Mouse (Mus musculus) hindbrain, embryonic 13.5 days (tissue): Measurements from ENCODE around the gene Dlgap5. TPM values are rescaled to one million over a fixed set of nuclear protein-coding genes. Genes with fewer than 3 reads are reported as not detected.
"Not testable (repeated sequence)": the region's sequence is repeated elsewhere in the genome, so short reads cannot be mapped to it uniquely, and the experiment has no call there.

ENCODE experiments used
- ATAC-seq: fragments of 200-750 bp; cut with Nextera tagmentation; 2 replicates; pipeline ENCODE4 v1.8.0; 2017; ENCODE audit warnings: moderate TSS enrichment; ENCODE audit not compliant: low FRiP score
- H3K27ac ChIP-seq: fragments of 300-500 bp; sonication (generic); 2 replicates; pipeline ENCODE4 v1.5.1; 2015; ENCODE audit warnings: inconsistent platforms, mild to moderate bottlenecking, moderate library complexity
- H3K27me3 ChIP-seq: fragments of 300-500 bp; sonication (generic); 2 replicates; pipeline ENCODE4 v1.6.1; 2015; ENCODE audit warnings: mild to moderate bottlenecking, inconsistent platforms
- H3K36me3 ChIP-seq: fragments of 300-500 bp; sonication (generic); 2 replicates; pipeline ENCODE4 v1.6.1; 2015; ENCODE audit warnings: mild to moderate bottlenecking, inconsistent platforms
- H3K4me1 ChIP-seq: fragments of 300-500 bp; sonication (generic); replicated peaks from 2 replicates; pipeline ENCODE4 v1.6.1; 2015; ENCODE audit warnings: inconsistent platforms
- H3K4me2 ChIP-seq: fragments of 300-500 bp; sonication (generic); 2 replicates; pipeline ENCODE4 v1.6.1; 2015; ENCODE audit warnings: inconsistent platforms, mild to moderate bottlenecking, moderate library complexity
- H3K4me3 ChIP-seq: fragments of 300-500 bp; sonication (generic); 2 replicates; pipeline ENCODE4 v1.5.1; 2015; ENCODE audit warnings: mild to moderate bottlenecking, inconsistent platforms
- H3K9ac ChIP-seq: fragments of 300-500 bp; sonication (generic); 2 replicates; pipeline ENCODE4 v1.6.1; 2015; ENCODE audit warnings: mild to moderate bottlenecking, inconsistent platforms
- H3K9me3 ChIP-seq: fragments of 300-500 bp; sonication (generic); 2 replicates; pipeline ENCODE4 v1.6.1; 2016; ENCODE audit warnings: inconsistent platforms
- WGBS: fragments of 180-500 bp; shearing (Covaris S2); methylation state at CpG from one replicate; pipeline ENCODE4 v1.1.7; 2015; 5-methylcytosine and 5-hydroxymethylcytosine counted together
- polyA plus RNA-seq: library from polyadenylated mRNA; unstranded; fragments of >200 nt; fragmentation: Nextera tagmentation; extraction: Ambion mirVana; gene quantifications from 2 replicates; pipeline ENCODE4 v1.2.1, GENCODE M21; 2015

Gene Dlgap5
- polyA plus RNA-seq: 10.6 and 11.6 TPM in 2 replicates

DNA sequence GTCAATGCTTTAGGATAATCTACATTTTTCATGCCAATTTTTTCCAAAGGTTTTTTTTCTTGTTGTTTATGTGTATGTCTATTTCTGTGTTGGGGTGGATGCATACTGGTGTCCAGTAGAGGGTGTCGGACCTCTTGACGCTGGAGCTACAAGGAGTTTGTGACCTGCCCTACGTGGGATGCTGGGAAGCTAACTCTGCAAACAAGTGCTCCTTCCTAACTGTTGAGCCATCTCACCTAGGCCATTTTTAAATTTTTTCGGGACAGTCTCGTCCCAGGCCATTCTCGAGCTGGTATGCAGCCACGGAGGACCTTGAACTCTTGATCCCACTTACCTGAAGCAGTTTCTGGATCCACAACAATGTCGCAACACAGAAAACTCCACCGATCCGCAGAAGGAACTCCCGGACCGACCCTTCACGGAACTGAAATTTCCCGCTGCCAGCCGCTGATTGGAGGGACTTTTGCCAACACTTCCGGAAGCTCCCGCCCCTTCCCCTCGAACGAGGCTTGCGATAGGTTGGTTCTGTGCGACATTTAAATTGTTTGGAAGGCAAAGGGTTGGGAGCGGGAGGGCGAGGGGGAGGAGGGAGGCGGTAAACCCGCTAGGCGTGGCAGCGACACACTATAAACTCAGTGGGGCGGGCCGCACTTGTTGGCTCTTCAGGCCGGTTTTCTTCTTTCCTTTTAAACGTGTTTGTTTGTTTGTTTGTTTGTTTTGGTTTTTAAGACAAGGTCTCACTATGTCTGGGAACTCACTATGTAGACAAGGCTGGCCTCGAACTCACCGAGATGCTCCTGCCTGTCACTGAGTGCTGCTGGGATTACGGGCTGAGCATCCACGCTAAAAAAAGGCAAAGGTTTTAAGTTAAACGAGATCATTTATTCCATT, at the start of gene Dlgap5:
Dlgap5 (minus strand) TSS at position 633 of the 891 bp plus-strand sequence.
- peak; percentile 97 for ATAC-seq

DNA sequence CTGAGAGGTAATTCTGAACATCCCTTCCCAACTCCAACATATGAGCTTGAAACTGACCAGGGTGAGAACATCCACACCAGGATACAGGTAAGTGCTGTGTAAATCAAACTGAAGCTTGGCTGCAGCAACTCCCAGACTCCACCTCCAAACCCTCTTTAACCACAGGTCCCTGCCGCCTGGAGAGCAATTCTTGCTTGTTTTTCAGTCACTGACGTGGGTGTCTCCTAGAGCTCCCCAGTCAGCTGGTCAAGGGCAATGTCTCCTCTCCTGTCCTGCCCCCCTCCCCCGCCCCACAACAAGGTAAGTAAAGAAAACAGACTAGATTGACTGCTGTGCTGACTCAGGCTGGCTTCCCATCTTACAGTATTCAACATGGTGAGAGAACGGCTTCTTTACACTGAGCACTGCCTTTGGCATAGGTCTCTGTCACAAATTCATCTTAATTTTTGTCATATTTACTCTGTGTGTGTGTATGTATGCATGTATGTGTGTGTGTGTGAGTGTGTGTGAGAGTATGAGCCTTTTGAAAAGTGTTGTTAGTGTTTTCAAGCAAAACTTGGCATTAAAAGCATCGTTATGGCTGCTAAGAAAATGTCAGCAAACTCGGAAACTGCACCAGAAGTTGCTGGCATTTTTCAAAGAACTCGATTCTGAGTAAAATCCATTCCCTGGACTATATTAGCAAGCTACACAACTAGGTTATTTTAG, 47.4 kb upstream of the Dlgap5 start:
- Histone ChIP-seq H3K4me1 (no peaks in the 10 kb centered on the region), H3K9me3 (no peaks in the 10 kb centered on the region), H3K27ac (no peak overlapping the region), H3K27me3 (no peaks in the 10 kb centered on the region), H3K4me2 (no peak overlapping the region), H3K36me3 (no peaks in the 10 kb centered on the region), H3K9ac (no peak overlapping the region), H3K4me3 (no peak overlapping the region)
- WGBS: 57% methylated on average over 7 of the region's 7 CpGs
- no peak for ATAC-seq

More for the DNA sequence above, at the start of gene Dlgap5:
- no peaks in the 10 kb centered on the region for H3K27me3 ChIP-seq
- H3K4me2 ChIP-seq: peak within 1 kb of the TSS; percentile 64
- H3K9me3 ChIP-seq: no peaks in the 10 kb centered on the region
- H3K4me1 ChIP-seq: peaks cover 13% of the 10 kb centered on the region
- peak within 1 kb of the TSS; percentile 51 for H3K4me3 ChIP-seq
- 2% methylated on average over 36 of the region's 36 CpGs for WGBS
- H3K9ac ChIP-seq: peak within 1 kb of the TSS; percentile 63
- H3K36me3 ChIP-seq: no peaks in the 10 kb centered on the region
- H3K27ac ChIP-seq: no peak within 1 kb of the TSS

DNA sequence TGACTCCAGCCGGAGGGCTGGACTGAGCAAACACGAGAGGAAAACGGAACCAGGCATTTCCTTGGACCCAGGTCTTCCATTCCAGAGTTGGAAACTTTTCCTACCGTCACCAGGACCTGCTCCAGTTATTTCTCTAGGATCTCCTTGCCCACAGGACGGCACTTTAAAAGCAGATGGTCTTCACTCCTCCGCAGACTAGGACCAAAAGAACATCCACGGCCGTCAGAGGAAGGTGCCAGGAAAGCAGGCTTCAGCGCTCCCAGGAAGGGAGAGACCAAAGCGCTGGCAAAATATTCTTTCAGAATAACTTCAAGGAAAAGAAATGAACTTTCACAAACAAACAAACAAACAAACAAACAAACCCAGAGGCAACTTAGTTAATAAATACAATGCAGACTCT, 46.2 kb upstream of the Dlgap5 start:
- H3K4me1 ChIP-seq: no peaks in the 10 kb centered on the region
- H3K9me3 ChIP-seq: no peaks in the 10 kb centered on the region
- ATAC-seq: no peak
- 85% methylated on average over 10 of the region's 10 CpGs for WGBS
- H3K9ac ChIP-seq: no peak overlapping the region
- no peak overlapping the region for H3K27ac ChIP-seq
- no peaks in the 10 kb centered on the region for H3K27me3 ChIP-seq
- H3K4me2 ChIP-seq: no peak overlapping the region
- no peaks in the 10 kb centered on the region for H3K36me3 ChIP-seq
- no peak overlapping the region for H3K4me3 ChIP-seq

DNA sequence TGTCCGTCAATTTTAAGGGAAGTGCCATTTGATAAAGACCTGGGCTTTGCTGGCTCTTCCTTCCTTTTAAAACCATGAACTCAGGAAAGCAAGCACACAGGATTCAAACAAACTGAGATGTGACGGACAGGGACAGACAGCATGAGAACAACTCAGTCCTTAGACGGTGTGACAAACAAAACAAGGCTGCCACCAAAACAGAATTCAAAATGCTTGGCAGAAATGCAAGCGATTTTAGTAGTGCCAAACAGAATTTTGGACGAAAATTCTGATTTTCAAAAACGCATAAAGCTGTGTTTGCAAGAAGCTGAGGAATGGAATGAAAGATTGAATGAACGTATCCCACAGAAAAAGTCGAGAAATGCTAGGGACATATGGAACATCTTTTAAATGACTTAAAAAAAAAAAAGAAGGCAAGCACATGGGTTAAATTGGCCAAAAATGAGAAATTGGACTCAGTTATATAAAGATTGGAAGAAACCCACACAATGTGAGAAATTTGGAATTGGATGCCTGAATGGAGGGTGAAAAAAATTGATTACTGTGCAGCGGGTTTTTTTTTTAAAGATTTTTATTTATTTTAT, 44.8 kb upstream of the Dlgap5 start:
- WGBS: 90% methylated on average over 9 of the region's 9 CpGs
- no peak for ATAC-seq
- H3K36me3 ChIP-seq: no peaks in the 10 kb centered on the region
- H3K9ac ChIP-seq: no peak overlapping the region
- no peaks in the 10 kb centered on the region for H3K27me3 ChIP-seq
- H3K4me1 ChIP-seq: no peaks in the 10 kb centered on the region
- H3K27ac ChIP-seq: no peak overlapping the region
- H3K9me3 ChIP-seq: no peaks in the 10 kb centered on the region
- H3K4me2 ChIP-seq: no peak overlapping the region
- H3K4me3 ChIP-seq: no peak overlapping the region

DNA sequence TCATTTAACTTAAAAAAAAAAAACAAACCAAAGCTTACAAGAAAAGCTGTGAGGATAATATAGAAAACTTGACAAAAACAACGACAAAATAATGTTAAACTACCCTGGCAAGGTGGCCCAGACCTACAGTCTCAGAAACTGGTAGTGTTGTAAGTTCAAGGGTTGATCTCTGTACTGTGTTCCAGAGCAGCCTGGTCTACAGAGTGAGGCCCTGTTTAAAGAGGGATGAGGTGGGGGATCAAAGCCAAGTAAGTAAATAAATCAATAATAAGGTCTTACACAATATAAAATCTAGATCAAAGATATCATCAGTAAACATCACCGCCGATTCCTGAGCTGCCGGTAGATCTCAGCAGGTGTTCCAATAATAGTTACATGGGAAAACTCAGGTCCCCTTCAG, 44.2 kb upstream of the Dlgap5 start:
- no peak overlapping the region for H3K4me2 ChIP-seq
- no peaks in the 10 kb centered on the region for H3K27me3 ChIP-seq
- no peak overlapping the region for H3K9ac ChIP-seq
- H3K36me3 ChIP-seq: no peaks in the 10 kb centered on the region
- WGBS: 85% methylated on average over 4 of the region's 4 CpGs
- H3K4me1 ChIP-seq: no peaks in the 10 kb centered on the region
- H3K27ac ChIP-seq: no peak overlapping the region
- no peak overlapping the region for H3K4me3 ChIP-seq
- no peaks in the 10 kb centered on the region for H3K9me3 ChIP-seq
- no peak for ATAC-seq

DNA sequence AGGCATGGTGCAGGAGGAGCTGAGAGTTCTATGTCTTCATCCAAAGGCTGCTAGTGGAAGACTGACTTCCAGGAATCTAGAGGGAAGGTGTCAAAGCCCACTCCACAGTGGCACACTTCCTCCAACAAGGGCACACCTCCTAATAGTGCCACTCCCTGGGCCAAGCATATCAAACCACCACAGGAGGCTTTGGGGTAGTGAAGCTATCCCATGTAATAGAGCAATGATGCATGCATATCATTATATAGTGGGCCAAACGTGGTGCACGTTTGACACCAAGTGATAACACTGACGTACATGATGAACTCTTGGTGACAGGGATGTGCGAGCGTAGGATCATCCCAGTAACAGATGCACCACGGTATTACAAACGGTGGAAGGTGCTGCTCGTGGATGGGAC, 43.8 kb upstream of the Dlgap5 start:
- H3K36me3 ChIP-seq: no peaks in the 10 kb centered on the region
- no peak overlapping the region for H3K9ac ChIP-seq
- no peak overlapping the region for H3K4me2 ChIP-seq
- H3K4me1 ChIP-seq: no peaks in the 10 kb centered on the region
- H3K4me3 ChIP-seq: no peak overlapping the region
- WGBS: 91% methylated on average over 8 of the region's 8 CpGs
- no peaks in the 10 kb centered on the region for H3K9me3 ChIP-seq
- no peak for ATAC-seq
- H3K27me3 ChIP-seq: no peaks in the 10 kb centered on the region
- no peak overlapping the region for H3K27ac ChIP-seq

DNA sequence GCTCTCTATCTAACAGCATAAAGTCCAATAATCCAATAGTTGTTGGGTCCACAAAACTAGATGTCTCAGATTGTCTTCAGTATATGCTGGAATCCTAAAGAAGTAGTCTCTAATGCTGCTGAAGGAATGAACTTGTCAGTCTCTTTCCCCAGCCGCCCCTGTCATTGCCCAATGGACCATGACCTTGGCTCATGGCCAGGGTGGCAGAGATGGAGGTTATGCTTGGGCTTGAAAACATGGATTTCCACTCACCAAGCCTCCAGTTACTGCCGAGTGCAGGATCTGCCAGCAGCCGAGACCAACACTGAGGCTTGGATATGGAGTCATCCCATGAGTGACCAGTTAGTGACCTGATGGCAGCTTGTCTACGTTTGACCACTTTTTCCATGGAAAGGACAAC, 41.3 kb upstream of the Dlgap5 start:
- WGBS: 81% methylated on average over 4 of the region's 4 CpGs
- no peak overlapping the region for H3K4me2 ChIP-seq
- no peak for ATAC-seq
- no peak overlapping the region for H3K4me3 ChIP-seq
- H3K4me1 ChIP-seq: no peaks in the 10 kb centered on the region
- no peak overlapping the region for H3K27ac ChIP-seq
- H3K9me3 ChIP-seq: no peaks in the 10 kb centered on the region
- H3K27me3 ChIP-seq: no peaks in the 10 kb centered on the region
- no peaks in the 10 kb centered on the region for H3K36me3 ChIP-seq
- no peak overlapping the region for H3K9ac ChIP-seq

DNA sequence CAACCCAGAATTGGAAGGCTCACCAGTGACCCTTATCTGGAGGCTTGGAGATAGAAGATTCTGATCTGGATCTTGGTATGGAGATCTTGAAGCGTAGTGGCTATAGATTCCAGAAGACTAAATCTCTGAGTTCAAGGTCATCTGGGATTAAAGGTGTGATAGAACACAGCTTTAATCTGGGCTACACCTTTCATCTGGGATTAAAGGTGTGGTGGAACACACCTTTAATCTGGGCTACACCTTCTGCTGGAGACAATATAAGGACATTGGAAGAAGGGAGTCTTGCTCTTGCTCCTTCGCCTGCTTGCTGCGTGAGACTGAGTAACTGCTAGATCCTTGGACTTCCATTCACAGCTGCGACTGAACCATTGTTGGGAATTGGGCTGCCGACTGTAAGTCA, 31.9 kb upstream of the Dlgap5 start, which contains the start of gene Fbxo34:
Fbxo34 (plus strand) TSS at position 301 of the 400 bp plus-strand sequence.
- not testable (repeated sequence) for H3K9ac ChIP-seq, H3K9me3 ChIP-seq, H3K4me1 ChIP-seq, H3K27ac ChIP-seq, H3K4me3 ChIP-seq, H3K4me2 ChIP-seq, H3K36me3 ChIP-seq, ATAC-seq, H3K27me3 ChIP-seq
- 92% methylated on average over 3 of the region's 5 CpGs for WGBS

DNA sequence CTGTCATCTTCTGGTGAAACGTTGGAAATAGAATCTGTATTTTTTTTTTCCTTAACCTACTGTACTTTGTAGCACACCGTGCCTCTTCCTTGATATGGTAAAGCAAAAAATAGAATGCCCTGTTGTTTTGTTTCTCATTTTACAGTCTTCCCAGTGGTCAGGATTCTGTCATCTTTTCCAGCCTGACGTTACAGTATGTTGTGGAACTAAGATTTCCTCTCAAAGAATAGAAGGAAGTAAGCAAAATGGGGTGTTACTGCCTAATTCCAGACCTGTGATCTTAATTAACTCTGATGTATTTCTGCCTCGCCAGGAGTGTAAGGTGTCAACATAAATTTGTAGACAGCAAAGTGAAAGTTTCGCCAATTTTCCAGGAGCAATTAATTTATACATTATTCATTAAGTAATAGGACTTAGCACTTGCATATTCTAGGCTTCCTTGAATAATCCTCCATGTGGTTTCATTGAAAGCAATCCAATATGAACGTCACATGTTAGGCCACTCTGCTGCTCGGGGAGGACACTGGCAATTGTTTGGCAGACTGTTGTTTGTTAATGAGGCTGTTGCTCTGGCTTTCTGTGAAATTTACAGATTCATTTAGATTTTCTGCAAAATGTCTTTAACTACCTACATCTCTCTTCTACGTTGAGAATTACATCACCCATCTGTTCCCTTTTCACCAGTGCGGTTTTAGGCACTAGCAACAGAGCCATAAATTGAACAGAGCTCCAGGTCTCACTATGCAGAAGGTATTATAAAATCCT, 27.3 kb upstream of the Dlgap5 start:
- H3K4me1 ChIP-seq: no peaks in the 10 kb centered on the region
- H3K4me2 ChIP-seq: no peak overlapping the region
- no peak overlapping the region for H3K27ac ChIP-seq
- H3K9ac ChIP-seq: no peak overlapping the region
- peaks cover 8% of the 10 kb centered on the region for H3K9me3 ChIP-seq
- no peak overlapping the region for H3K4me3 ChIP-seq
- H3K27me3 ChIP-seq: no peaks in the 10 kb centered on the region
- H3K36me3 ChIP-seq: no peaks in the 10 kb centered on the region
- 74% methylated on average over 9 of the region's 9 CpGs for WGBS
- no peak for ATAC-seq

DNA sequence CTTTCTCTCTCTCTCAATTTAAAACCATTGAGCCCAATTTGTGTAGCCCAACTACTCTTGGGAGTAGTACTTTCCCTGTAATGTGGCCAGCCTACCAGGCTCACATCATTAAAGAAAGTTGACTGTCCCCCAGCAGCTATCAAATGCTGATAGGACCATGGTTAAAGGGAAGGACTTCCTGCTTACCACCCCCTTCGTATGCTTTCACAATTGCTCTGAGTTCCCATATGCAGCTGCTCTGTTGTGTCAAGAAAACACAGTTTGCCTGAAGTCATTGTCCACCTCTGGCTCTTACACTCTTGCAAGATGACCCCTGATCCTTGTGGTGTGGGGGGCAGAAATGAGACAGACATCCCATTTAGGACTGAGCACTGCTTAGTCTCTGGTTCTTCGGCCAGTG, 26.7 kb upstream of the Dlgap5 start:
- Histone ChIP-seq H3K27ac (no peak overlapping the region), H3K9me3 (peaks cover 14% of the 10 kb centered on the region), H3K27me3 (no peaks in the 10 kb centered on the region), H3K9ac (no peak overlapping the region), H3K4me1 (no peaks in the 10 kb centered on the region), H3K4me3 (no peak overlapping the region), H3K36me3 (no peaks in the 10 kb centered on the region), H3K4me2 (no peak overlapping the region)
- no peak for ATAC-seq
- 85% methylated on average over 2 of the region's 2 CpGs for whole genome bisulfite sequencing

DNA sequence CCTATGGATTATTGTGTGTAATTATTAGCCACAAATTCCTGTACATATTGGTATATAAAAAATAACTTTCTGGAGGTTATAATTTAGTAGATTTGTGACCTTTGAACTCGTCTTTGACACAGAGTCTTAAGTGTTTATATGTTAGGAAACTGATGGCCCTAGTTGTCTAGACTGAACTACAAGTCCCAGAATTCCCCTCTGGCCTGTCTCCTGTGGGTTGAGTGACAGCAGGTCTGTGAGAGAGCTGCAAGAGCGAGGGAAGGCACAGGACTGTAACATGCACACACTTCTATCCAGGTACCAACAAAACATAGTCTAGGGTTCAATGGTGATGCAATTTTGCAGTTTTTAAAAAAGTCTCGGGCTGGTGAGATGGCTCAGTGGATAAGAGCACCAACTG, 20.7 kb upstream of the Dlgap5 start:
- no peak for ATAC-seq
- Histone ChIP-seq H3K4me1 (no peaks in the 10 kb centered on the region), H3K27ac (no peak overlapping the region), H3K9ac (no peak overlapping the region), H3K9me3 (peaks cover 16% of the 10 kb centered on the region), H3K27me3 (no peaks in the 10 kb centered on the region), H3K4me2 (no peak overlapping the region), H3K36me3 (no peaks in the 10 kb centered on the region), H3K4me3 (no peak overlapping the region)
- WGBS: 62% methylated on average over 3 of the region's 3 CpGs

DNA sequence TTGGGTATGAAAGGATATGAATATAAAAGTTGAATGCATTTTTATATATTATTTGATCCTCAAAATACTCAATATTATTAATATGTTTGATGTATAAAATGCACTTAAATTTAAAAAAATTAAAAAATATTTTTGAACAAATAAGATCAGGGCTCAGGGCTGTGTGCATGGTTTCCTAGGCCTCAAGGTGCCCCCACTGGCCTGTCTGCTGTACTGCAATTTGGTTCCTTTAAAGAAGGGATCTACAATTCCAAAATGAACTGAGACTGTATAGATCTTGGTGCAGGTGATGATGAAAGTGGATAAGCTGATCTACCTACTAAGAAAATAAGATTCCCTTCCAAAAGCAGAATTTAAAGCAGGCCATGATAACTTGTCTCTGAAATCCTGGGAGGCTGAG, 14.8 kb upstream of the Dlgap5 start:
- no peak overlapping the region for H3K4me3 ChIP-seq
- no peaks in the 10 kb centered on the region for H3K4me1 ChIP-seq
- no peak for ATAC-seq
- H3K36me3 ChIP-seq: no peaks in the 10 kb centered on the region
- H3K4me2 ChIP-seq: no peak overlapping the region
- H3K9ac ChIP-seq: no peak overlapping the region
- no peak overlapping the region for H3K27ac ChIP-seq
- no peaks in the 10 kb centered on the region for H3K9me3 ChIP-seq
- H3K27me3 ChIP-seq: no peaks in the 10 kb centered on the region
